Mouse (Mus musculus): ENCODE results near the gene Gm17026.
"Not testable (repeated sequence)": the region's sequence is repeated elsewhere in the genome, so short reads cannot be mapped to it uniquely, and the experiment has no call there.

Gm17026 gene

DNA sequence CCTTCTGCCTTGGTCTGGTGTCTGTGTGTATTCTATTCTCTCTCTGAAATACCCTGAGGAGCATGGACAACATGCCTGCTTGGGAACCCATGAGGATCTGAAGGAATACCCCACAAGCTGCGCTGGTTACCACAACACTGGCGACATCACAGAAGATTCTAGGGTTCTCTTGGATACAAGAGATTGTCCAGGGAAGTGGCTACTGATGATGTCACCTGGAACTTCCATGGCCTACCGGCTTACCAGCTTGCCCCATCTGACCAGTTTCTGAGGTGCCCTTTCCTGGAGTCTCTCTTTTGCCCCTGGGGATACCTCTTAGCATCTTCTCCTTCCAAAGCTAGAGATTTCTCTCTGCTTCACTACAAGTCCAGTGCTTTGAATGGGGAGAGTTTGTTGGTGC, at the start of gene Gm17026:
Gene Gm17026 (minus strand): TSS at position 101 of the 400 bp plus-strand sequence.
- DNase-seq (ENCODE audit: low read depth, low spot score), result not testable (repeated sequence)

- DNase-seq (ENCODE audit: low read depth, low spot score), result not testable (repeated sequence)
Measured at GRCm38 (mm10) chr14:42297258-42297657, 37.4 kb upstream of the Gm17026 start, which contains the start of gene Gm9611. Gm9611 (minus strand) TSS chr14:42297358.

GRCm38 (mm10) chr14:42216766-42217537, 42.9 kb downstream of the Gm17026 start:
- not testable (repeated sequence) for DNase-seq (ENCODE audit: low read depth, low spot score)

All from brain, embryonic 18.5 days (tissue).